Mouse (Mus musculus) layer of hippocampus, adult 9-11 months (tissue): Measurements from ENCODE around the gene Srp72.
A peak's percentile ranks its signal among the peaks of the same experiment; 100 is the strongest.

ENCODE experiments used
- DNase-seq: peaks from one replicate; pipeline ENCODE4 v3.0.0; 2022

Srp72 gene

DNA sequence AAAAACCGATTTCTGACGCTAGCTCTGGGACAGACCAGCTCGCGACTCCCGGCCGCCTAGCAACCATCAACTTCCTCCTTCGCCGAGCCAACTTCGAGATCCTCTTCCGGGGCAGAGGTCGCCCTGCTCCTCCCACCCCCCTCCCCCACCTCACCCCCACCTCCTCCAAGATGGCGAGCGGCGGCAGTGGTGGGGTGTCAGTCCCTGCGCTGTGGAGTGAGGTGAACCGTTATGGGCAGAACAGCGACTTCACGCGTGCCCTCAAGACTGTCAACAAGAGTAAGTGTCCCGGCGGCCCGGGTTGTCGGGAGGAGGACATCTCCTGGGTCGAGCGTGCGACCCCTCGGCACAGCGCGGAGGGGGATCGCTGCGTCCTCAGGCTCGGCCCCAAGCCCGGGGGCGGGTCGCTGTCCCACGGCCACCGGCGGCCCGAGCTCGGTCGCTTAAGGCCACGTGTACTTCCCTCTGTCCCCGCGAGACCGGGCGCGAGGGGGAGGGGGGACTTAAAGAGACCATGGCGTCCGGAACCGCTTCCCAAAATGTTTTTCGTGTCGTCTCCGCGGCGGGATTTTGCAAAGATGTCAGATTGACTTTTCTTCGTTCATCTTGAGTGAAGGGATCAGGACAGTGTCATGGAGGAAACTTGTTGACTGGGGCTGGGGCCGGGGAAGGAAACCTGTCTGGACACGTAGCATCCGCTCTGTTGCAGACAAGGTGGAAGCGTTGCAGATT, at the start of gene Srp72:
Gene Srp72 (plus strand): TSS at position 130 of the 732 bp plus-strand sequence.
- peak; percentile 87 for DNase-seq

DNA sequence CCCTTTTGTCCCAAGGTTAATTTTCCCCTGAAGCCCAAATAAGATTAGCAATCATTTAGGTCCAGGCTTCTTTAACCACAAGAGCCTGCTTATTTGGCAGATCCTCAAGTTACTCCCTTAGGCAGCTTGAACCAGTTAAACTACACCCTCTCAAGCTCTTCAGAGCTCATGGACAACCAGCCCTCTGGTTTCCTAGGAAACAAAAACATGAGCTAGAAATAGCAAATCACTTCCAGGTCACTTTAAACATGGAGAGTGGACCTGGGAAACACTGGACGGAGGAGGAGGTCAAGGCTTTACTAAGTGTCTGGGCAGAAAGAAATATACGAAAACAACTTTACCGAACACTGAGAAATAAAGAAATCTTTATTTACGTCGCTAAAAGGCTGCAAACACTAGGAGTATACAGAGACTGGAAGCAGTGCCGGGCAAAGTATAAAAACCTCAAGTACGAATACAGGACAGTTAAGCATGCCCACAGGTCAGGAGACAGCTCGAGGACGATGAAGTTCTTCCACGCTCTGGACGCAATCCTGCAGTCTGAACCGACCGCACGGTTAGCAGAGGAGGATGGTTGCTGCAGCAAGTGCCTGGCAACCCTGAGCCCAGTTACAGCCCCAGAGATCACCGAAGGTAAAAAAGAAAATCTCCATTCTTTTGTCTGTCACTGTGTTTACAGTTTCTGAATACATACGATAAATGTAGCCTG, 46.2 kb upstream of the Srp72 start:
- DNase-seq = peak; percentile 51

DNA sequence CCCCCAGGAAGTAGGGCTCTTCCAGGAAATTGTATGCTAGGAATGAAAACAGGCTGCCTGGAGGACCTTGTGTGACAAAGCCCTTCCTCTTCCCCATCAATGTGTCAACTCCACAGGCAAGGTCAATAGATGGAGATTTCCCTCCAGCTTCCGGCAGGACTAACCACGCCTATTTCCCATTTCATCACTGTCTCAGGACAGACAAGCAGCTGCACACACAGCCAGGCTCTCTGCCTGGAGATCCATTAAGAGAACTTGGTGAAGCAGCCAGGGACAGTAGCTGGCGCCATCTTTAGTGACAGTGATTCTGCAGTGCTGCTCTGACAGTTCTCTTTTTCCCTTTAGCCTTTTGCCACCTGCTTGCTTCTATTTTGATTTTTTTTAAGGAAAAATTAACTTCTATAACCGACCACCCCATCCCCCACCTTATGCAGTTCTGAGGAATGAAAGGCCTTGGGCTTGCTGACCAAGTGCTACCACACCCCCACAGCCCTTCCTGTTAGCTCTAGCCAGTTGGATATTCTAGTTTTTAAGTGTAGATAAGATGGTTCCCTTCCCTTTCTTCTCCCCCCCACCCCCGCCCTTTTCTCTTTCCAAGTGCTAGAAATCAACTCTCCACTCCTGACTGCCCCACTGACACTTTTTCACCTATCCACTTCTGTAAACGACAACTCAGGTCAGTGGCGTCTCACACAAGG, 45.2 kb upstream of the Srp72 start:
- no peak for DNase-seq

DNA sequence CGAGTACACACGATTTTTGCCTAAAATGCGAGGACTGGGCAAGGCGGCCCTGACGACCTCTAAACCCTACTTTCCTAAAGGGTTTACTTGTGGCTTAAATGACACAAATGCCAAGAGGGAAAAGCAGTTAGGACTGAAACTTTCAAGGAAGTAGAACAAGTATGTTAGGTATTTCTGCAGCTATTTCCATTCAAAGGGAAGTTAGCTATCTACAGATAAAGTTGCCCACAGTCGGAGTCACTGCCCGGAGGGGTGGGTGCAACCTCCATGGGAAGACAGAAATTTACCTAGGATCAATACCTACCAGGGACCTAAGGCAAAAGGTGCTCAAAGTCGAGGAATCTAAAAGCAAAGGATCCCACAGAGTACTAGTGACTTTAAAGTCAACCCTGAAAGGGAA, 34.8 kb upstream of the Srp72 start:
- no peak for DNase-seq

DNA sequence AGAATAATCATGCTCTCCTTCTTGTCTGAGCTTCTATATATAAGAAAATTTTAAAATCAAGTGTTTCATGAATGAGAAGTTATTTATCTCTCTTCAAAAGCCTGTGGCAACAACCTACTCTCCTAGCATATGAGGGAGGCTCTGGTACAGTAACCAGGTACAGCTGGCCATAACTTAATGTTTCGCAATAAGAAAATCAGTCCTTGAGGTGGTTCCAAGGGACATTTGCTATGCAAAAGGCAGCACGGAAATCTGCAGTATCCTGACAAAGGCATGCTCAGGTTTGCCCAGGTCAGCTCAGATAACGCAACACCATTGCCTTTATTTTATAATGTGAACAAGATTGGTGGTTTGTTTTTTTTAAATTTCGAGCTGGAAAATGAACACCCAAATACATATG, 32.5 kb upstream of the Srp72 start:
- DNase-seq = no peak

- DNase-seq = no peak
Observed at GRCm38 (mm10) chr5:76942505-76942904, 32.0 kb upstream of the Srp72 start.

- no peak for DNase-seq
Observed at GRCm38 (mm10) chr5:76944965-76945677, 29.4 kb upstream of the Srp72 start.

- no peak for DNase-seq
Observed at GRCm38 (mm10) chr5:76945678-76946033, 28.8 kb upstream of the Srp72 start.

DNA sequence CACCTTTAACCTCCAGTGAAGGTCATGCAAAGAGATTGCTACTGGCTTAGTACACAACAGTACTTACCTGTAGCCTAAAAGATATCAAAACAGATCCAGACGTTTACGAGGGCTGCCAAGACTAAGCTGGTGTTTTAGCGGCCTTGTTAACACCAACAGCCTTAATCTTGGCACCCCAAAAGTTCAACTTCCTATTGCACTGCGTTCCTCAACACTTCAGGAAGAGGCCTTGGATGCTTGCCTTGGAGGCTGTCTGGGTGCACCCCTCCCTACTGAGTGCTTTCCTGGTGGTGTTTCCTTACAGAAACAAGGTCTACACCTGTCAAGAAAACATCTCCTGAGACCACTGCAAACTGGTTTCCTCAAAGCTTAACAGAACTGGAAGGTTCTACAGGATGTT, 27.3 kb upstream of the Srp72 start:
- no peak for DNase-seq

- no peak for DNase-seq
Observed at GRCm38 (mm10) chr5:76947758-76948157, 26.7 kb upstream of the Srp72 start.

DNA sequence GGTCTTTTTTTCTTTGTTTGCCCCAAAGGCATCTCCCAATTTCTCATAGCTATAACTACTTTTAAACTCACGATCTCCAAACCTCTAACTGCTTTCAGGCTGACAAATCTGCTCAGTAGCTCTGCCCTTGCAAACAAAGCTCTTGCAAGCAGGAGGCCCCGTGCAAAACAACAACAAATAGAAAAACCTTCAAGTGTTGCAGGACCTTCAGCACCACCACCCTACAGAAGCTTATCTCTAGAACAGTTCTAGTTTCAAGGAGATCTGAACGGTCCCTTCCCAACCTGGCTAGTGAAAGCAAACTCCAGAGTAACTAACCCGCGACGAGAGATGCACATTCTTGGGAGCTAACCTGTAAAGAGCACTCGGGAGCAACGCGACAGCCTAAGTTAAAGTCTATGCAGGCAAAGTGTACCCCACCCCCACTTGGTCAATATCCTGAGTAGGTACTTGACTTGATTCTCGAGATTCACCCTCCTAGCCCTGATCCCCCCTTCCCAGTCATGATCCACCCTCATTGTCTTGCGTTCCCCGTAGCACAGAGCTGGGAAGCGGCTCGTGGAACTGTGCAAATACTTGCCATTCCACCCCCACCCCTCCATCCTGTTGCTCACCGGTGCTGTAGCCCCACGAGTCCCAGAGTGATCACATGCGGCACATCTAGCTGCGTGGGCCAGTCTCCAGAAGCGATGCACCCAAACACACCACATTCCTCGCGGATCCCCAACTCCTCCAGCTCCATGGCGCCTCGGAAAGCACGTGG, 24.0 kb upstream of the Srp72 start:
- no peak for DNase-seq

DNA sequence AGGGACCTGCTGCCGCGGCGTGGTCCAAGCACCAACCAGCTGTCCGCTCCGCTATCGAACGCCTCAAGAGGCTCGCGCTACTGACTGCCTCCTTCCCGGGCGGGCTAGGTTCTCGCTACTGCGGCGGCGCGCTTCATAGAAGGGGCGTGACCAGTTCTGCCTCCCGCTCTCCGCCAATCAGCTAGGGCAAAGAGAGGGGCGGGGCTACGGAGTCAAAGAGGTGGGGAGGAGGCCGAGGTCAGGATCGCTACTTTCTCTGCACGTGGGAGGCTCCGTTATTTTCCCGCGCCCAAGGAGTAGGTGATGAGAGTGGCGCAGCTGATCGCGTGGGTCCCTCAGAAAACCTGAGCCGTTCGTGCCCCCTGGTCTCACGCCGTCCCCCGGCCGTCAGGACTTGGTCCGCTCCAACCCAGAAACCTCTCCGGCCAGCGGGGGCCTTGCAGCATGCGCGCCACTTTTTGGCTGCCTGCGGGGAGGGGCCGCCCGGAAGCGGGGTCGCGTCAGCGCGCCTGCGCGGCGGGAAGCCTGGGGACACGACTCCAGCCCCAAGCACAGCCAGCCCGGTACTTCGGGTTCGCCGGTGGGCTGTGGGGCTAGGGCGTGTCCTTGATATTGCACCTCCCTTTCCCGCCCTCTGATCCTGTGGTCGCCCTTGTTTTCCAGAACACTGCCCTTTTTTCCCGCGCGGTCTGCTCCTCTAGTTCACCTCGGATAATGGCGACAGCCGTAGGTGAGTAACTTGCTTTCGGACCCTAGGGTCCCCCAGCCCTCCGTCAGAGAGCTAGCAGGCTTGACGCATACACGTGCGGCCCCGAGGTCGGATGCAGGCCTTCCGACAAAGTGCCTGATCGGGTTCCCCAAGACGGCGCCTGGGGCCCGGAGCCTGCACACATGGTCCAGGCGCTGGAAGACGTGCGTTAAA, 23.1 kb upstream of the Srp72 start, which contains the start of the genes Paics and Ppat:
Gene Paics (plus strand): TSS at position 202 of the 922 bp plus-strand sequence.
Gene Ppat (minus strand): TSS at position 473 of the 922 bp plus-strand sequence.
- peak; percentile 97 for DNase-seq

GRCm38 (mm10) chr5:76952112-76953040, 22.1 kb upstream of the Srp72 start:
- DNase-seq = no peak

- DNase-seq = no peak
Observed at GRCm38 (mm10) chr5:76953794-76954193, 20.7 kb upstream of the Srp72 start.

DNA sequence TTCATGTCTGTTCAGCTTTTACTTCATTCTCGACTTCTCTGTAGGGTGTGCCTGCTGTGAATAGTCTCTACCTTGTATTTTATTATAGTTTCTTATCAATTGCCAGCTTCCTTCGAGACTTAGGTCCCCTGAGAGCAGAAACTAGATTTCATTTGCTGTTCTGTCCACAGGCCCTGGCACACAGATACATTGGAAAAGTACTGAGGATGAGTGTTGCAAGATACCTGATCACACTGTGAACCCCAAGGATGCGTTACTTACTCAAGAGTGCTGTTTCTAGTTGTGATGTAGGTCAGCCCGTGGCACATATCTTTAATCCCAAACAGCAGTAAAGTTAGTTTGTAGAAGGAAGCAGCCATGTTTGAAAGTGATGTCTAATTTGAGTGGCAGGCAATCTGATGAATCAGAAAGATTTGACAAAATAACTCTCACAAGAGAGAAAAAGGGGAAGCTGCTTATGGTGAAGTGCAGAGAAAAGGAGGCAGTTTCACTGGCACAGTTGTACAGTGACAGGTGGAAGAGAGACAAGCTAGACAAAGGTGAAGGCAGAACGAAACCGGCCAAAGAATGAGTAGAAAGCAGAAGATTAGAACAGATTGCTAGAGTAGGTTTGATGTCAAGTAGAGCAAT, 20.1 kb upstream of the Srp72 start:
- no peak for DNase-seq

- DNase-seq = no peak
Observed at GRCm38 (mm10) chr5:76955474-76955873, 19.0 kb upstream of the Srp72 start.

DNA sequence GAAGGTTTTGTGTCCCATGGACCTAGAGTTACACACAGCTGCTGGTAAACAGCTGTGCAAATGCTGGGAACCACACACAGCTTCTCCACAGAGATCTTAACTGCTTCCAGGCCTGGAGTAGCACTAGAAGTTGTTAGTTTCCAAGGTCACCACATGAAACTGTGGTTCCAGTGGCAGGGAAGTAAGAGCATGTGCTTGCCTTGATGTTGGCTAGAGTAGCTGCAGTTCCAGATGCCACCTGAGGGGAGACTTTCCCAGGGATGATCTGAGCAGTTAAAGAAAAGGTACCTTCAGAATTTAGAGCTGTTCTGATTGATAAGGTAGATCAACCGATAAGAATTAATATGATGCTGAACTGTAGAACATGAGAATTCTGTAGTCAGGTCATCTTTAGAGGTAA, 16.5 kb upstream of the Srp72 start:
- DNase-seq = no peak

GRCm38 (mm10) chr5:76959587-76959986, 14.9 kb upstream of the Srp72 start:
- no peak for DNase-seq

DNA sequence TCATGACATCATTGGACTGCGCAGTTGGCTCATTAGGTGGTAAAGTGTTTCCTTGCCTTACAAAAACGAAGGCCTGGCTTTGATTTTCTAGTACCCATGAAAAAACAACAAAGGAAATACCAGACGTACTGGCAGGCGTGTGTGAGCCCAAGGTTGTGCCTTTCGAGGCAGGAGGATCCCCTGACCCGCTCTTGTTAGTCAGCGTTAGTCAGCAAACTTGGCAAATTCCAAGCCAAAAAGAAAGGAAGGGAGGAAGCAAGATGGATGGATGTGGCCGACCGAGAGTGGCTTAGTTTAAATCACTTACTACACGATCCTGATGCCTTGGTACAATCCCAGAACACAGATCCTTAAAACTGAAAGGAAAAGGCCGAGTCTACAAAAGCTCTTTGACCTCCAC, 11.9 kb upstream of the Srp72 start:
- no peak for DNase-seq

DNA sequence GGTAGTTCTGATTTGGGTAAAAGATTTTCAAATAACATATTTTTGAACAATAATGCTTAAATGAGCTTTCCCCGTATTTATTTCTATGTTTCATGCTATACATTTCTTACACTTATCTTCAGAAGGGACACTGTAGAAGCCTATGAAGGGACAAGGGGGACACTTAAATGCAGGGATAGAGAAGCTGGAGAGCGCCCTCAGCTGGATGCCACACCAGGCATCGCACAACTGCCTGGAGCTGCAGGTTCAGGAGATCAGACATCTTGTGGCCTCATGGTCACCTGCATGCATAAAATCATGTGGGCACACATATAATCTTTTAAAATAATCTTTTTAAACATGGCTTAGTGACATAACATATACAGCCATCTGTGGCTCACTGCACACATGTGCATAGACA, 9.8 kb upstream of the Srp72 start:
- DNase-seq = no peak
